Mouse (Mus musculus): ENCODE measurements around the gene Fbxw7. TPM values are rescaled to one million over a fixed set of nuclear protein-coding genes. Genes with fewer than 3 reads are reported as not detected.
A peak's percentile ranks its signal among the peaks of the same experiment; 100 is the strongest.

The Fbxw7 gene
- total RNA-seq, 1 experiment: 29.7 TPM

DNA sequence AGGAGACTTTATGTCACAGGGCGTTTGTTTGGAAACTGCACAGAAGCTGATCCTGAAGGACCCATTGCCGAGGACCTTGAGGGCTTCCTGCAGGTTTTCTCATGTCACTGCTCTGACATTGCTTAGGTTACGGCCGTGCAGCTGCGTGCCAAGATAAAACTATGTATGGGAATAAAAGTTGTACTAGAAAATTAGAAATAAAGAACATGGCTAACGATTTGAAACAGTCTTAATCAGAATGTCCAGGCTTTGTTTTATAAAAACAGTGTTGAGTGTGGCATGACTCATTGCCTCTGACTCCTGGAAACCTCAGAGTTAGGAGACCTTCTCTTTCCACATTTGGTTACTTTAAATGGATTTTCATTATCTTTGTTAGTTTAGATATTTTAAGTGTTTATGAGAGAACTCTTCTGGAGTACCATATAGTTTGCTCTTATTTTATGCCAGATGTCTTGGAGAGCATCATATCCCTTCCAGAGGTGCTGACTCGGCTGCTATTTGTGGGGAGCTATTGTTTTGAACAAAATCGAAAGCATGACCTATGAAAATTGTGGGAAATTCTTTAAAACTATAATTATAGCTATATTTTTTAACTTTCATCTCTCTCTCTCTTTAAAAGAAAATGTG lies 112.2 kb downstream of the Fbxw7 start:
- Histone ChIP-seq H3K9ac (ENCODE audit: insufficient read depth, low read depth, low read length, poor library complexity, severe bottlenecking) (no peak overlapping the region), H3K4me3 (ENCODE audit: insufficient read depth in 1 of 2, low read depth in 1 of 2, low read length in 2 of 2, poor library complexity in 1 of 2, severe bottlenecking in 1 of 2) (no peak overlapping the region), H3K36me3 (ENCODE audit: control insufficient read depth, insufficient read depth, low read length, poor library complexity, severe bottlenecking) (no peaks in the 10 kb centered on the region), H3K27ac (ENCODE audit: insufficient read depth, low read depth, low read length, poor library complexity, severe bottlenecking) (no peak overlapping the region), H3K9me3 (ENCODE audit: control insufficient read depth, insufficient read depth, low read depth, low read length) (no peaks in the 10 kb centered on the region), H3K4me1 (ENCODE audit: control insufficient read depth in 2 of 2, insufficient read depth in 2 of 2, low read length in 2 of 2, poor library complexity in 1 of 2) (peaks cover 0 to 2% of the 10 kb centered on the region in 2 experiments; a peak in 1 of 4 replicates)
- no peak for TF ChIP-seq ZNF384 (IDR thresholded peaks at IDR 0.05; ENCODE audit: low read depth, low read length)
- no peak for TF ChIP-seq CHD2 (IDR thresholded peaks at IDR 0.05; ENCODE audit: low read depth, low read length)
- TF ChIP-seq ZC3H11A (IDR thresholded peaks at IDR 0.05; ENCODE audit: borderline replicate concordance, low read depth, low read length): no peak
- TF ChIP-seq HCFC1 (IDR thresholded peaks at IDR 0.05; ENCODE audit: borderline replicate concordance, insufficient read depth, low read length): no peak
- no peak for TF ChIP-seq MAFK (IDR thresholded peaks at IDR 0.05; ENCODE audit: insufficient read depth, low read depth, low read length)
- in situ Hi-C loops (cut with MboI; ENCODE audit: low sequenced_read_pairs in 2 of 2, unreplicated experiment in 2 of 2): no loop called here
- DNase-seq (ENCODE audit: low read depth, low spot score): no peak

DNA sequence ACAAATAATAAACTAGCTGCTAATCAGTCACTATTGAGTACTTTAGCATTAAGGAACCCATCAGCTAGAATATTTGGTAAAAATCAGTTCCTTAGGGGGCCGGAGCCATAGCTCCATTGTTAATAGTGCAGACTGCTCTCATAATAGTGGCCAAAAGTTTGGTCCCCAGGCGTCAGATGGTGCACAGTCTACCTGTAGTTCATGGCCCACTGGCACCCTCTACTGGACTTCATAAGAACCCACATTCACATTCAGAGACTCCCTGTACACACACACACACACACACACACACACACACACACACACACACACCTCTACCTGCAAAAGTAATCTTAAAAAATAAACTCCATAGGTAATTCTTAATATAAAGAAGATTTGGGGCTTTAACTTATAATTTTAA lies 112.8 kb downstream of the Fbxw7 start:
- no peaks in the 10 kb centered on the region for H3K36me3 ChIP-seq (ENCODE audit: control insufficient read depth, insufficient read depth, low read length, poor library complexity, severe bottlenecking)
- H3K4me3 ChIP-seq (ENCODE audit: insufficient read depth in 1 of 2, low read depth in 1 of 2, low read length in 2 of 2, poor library complexity in 1 of 2, severe bottlenecking in 1 of 2): no peak overlapping the region
- no peak for TF ChIP-seq CHD2 (IDR thresholded peaks at IDR 0.05; ENCODE audit: low read depth, low read length)
- TF ChIP-seq HCFC1 (IDR thresholded peaks at IDR 0.05; ENCODE audit: borderline replicate concordance, insufficient read depth, low read length): no peak
- TF ChIP-seq ZC3H11A (IDR thresholded peaks at IDR 0.05; ENCODE audit: borderline replicate concordance, low read depth, low read length): no peak
- no peak for TF ChIP-seq ZNF384 (IDR thresholded peaks at IDR 0.05; ENCODE audit: low read depth, low read length)
- no peak for TF ChIP-seq MAFK (IDR thresholded peaks at IDR 0.05; ENCODE audit: insufficient read depth, low read depth, low read length)
- in situ Hi-C loops (cut with MboI; ENCODE audit: low sequenced_read_pairs in 2 of 2, unreplicated experiment in 2 of 2): no loop called here
- no peaks in the 10 kb centered on the region for H3K9me3 ChIP-seq (ENCODE audit: control insufficient read depth, insufficient read depth, low read depth, low read length)
- H3K27ac ChIP-seq (ENCODE audit: insufficient read depth, low read depth, low read length, poor library complexity, severe bottlenecking): no peak overlapping the region
- no peak overlapping the region for H3K9ac ChIP-seq (ENCODE audit: insufficient read depth, low read depth, low read length, poor library complexity, severe bottlenecking)
- peak; percentile 24 for DNase-seq (ENCODE audit: low read depth, low spot score)
- peaks cover 0 to 2% of the 10 kb centered on the region in 2 experiments; a peak in 1 of 4 replicates for H3K4me1 ChIP-seq (ENCODE audit: control insufficient read depth in 2 of 2, insufficient read depth in 2 of 2, low read length in 2 of 2, poor library complexity in 1 of 2)

DNA sequence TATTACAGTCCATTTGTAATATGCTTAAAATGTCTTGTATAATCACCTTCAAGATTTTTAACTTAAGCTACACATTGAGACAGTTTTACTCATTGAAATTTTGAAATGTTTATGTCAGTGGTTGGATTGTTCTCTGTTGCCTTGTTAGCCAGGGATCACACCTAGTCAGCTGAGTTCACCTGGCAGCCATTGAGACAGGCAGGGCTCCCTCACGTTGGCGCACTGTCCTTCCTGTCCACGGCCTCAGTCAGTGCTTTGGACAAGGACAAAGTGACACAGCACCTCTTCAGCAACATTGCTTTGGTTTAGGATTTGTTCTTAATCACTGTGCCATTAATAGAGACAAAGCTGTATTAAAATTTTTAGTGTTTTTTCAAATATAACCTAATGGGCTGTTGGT lies 114.1 kb downstream of the Fbxw7 start:
- DNase-seq (ENCODE audit: low read depth, low spot score): no peak
- Histone ChIP-seq H3K9me3 (ENCODE audit: control insufficient read depth, insufficient read depth, low read depth, low read length) (no peaks in the 10 kb centered on the region), H3K36me3 (ENCODE audit: control insufficient read depth, insufficient read depth, low read length, poor library complexity, severe bottlenecking) (no peaks in the 10 kb centered on the region), H3K9ac (ENCODE audit: insufficient read depth, low read depth, low read length, poor library complexity, severe bottlenecking) (no peak overlapping the region), H3K27ac (ENCODE audit: insufficient read depth, low read depth, low read length, poor library complexity, severe bottlenecking) (no peak overlapping the region), H3K4me3 (ENCODE audit: insufficient read depth in 1 of 2, low read depth in 1 of 2, low read length in 2 of 2, poor library complexity in 1 of 2, severe bottlenecking in 1 of 2) (no peak overlapping the region), H3K4me1 (ENCODE audit: control insufficient read depth in 2 of 2, insufficient read depth in 2 of 2, low read length in 2 of 2, poor library complexity in 1 of 2) (no peaks in the 10 kb centered on the region)
- no peak for TF ChIP-seq CHD2 (IDR thresholded peaks at IDR 0.05; ENCODE audit: low read depth, low read length)
- no peak for TF ChIP-seq ZNF384 (IDR thresholded peaks at IDR 0.05; ENCODE audit: low read depth, low read length)
- TF ChIP-seq MAFK (IDR thresholded peaks at IDR 0.05; ENCODE audit: insufficient read depth, low read depth, low read length): no peak
- no peak for TF ChIP-seq HCFC1 (IDR thresholded peaks at IDR 0.05; ENCODE audit: borderline replicate concordance, insufficient read depth, low read length)
- no peak for TF ChIP-seq ZC3H11A (IDR thresholded peaks at IDR 0.05; ENCODE audit: borderline replicate concordance, low read depth, low read length)
- in situ Hi-C loops (cut with MboI; ENCODE audit: low sequenced_read_pairs in 2 of 2, unreplicated experiment in 2 of 2): no loop called here

DNA sequence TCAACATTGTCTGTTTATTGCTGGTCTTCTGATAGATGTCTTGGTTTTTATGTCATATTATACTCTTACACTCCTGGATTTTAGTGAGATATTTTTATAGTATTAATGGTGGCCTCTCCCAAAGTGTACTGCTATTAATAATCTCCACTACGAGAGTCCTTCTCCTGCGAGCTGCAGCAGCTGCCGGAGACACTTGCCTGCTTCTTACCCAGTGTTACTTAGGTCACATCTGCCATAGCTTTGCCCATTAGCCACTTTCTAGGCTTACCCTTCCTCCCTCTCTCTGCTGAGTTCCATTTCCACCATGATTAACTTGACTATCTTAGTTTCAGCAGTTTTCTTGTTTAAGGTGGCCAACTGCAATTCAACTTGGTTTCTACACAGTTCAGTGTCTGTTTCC lies 115.6 kb downstream of the Fbxw7 start:
- no peak overlapping the region for H3K4me3 ChIP-seq (ENCODE audit: insufficient read depth in 1 of 2, low read depth in 1 of 2, low read length in 2 of 2, poor library complexity in 1 of 2, severe bottlenecking in 1 of 2)
- no peak overlapping the region for H3K9ac ChIP-seq (ENCODE audit: insufficient read depth, low read depth, low read length, poor library complexity, severe bottlenecking)
- no peak overlapping the region for H3K27ac ChIP-seq (ENCODE audit: insufficient read depth, low read depth, low read length, poor library complexity, severe bottlenecking)
- no peaks in the 10 kb centered on the region for H3K4me1 ChIP-seq (ENCODE audit: control insufficient read depth in 2 of 2, insufficient read depth in 2 of 2, low read length in 2 of 2, poor library complexity in 1 of 2)
- TF ChIP-seq ZC3H11A (IDR thresholded peaks at IDR 0.05; ENCODE audit: borderline replicate concordance, low read depth, low read length): no peak
- no peak for TF ChIP-seq MAFK (IDR thresholded peaks at IDR 0.05; ENCODE audit: insufficient read depth, low read depth, low read length)
- no peak for TF ChIP-seq ZNF384 (IDR thresholded peaks at IDR 0.05; ENCODE audit: low read depth, low read length)
- no peak for TF ChIP-seq HCFC1 (IDR thresholded peaks at IDR 0.05; ENCODE audit: borderline replicate concordance, insufficient read depth, low read length)
- no peaks in the 10 kb centered on the region for H3K36me3 ChIP-seq (ENCODE audit: control insufficient read depth, insufficient read depth, low read length, poor library complexity, severe bottlenecking)
- no peaks in the 10 kb centered on the region for H3K9me3 ChIP-seq (ENCODE audit: control insufficient read depth, insufficient read depth, low read depth, low read length)
- in situ Hi-C loops (cut with MboI; ENCODE audit: low sequenced_read_pairs in 2 of 2, unreplicated experiment in 2 of 2): no loop called here
- DNase-seq (ENCODE audit: low read depth, low spot score): no peak
